Mouse (Mus musculus): ENCODE results near the gene Bicral.

- TF ChIP-seq CTCF (IDR thresholded peaks at IDR 0.05) (no peak), EP300 (IDR thresholded peaks at IDR 0.05) (no peak)
Observed at GRCm38 (mm10) chr17:46809131-46809830, 49.0 kb downstream of the Bicral start.
